Mouse (Mus musculus) mesoderm, embryonic 11.5 days (tissue): Measurements from ENCODE around the gene Mtch2.
"Not testable (repeated sequence)": the region's sequence is repeated elsewhere in the genome, so short reads cannot be mapped to it uniquely, and the experiment has no call there.

Experiments
- DNase-seq: peaks from one replicate; pipeline ENCODE4 v3.0.0-alpha.2; 2012; ENCODE audit warnings: low read depth, low spot score

Gene Mtch2

GRCm38 (mm10) chr2:90846955-90847680, at the start of gene Mtch2:
Mtch2 (plus strand) TSS chr2:90847155.
- DNase-seq: peak; percentile 99

GRCm38 (mm10) chr2:90808241-90809126, 38.5 kb upstream of the Mtch2 start:
- DNase-seq: no peak

- no peak for DNase-seq
Observed at GRCm38 (mm10) chr2:90810751-90811150, 36.2 kb upstream of the Mtch2 start.

- no peak for DNase-seq
Observed at GRCm38 (mm10) chr2:90815266-90815665, 31.7 kb upstream of the Mtch2 start.

- no peak for DNase-seq
Observed at GRCm38 (mm10) chr2:90816144-90816543, 30.8 kb upstream of the Mtch2 start.

- no peak for DNase-seq
Observed at GRCm38 (mm10) chr2:90818710-90819109, 28.2 kb upstream of the Mtch2 start.

GRCm38 (mm10) chr2:90820894-90821293, 26.1 kb upstream of the Mtch2 start:
- no peak for DNase-seq

- no peak for DNase-seq
Observed at GRCm38 (mm10) chr2:90822978-90823377, 24.0 kb upstream of the Mtch2 start.

GRCm38 (mm10) chr2:90823781-90824180, 23.2 kb upstream of the Mtch2 start:
- DNase-seq: no peak

- not testable (repeated sequence) for DNase-seq
Observed at GRCm38 (mm10) chr2:90824528-90824927, 22.4 kb upstream of the Mtch2 start.

GRCm38 (mm10) chr2:90825515-90826172, 21.3 kb upstream of the Mtch2 start:
- no peak for DNase-seq

GRCm38 (mm10) chr2:90828739-90829138, 18.2 kb upstream of the Mtch2 start:
- no peak for DNase-seq

GRCm38 (mm10) chr2:90833502-90833901, 13.5 kb upstream of the Mtch2 start:
- no peak for DNase-seq

- DNase-seq: no peak
Observed at GRCm38 (mm10) chr2:90838621-90839020, 8.3 kb upstream of the Mtch2 start.

GRCm38 (mm10) chr2:90843666-90844065, 3.3 kb upstream of the Mtch2 start:
- no peak for DNase-seq

GRCm38 (mm10) chr2:90844262-90844661, 2.7 kb upstream of the Mtch2 start:
- DNase-seq: no peak

GRCm38 (mm10) chr2:90845234-90845633, 1.7 kb upstream of the Mtch2 start:
- no peak for DNase-seq

- DNase-seq: no peak
Observed at GRCm38 (mm10) chr2:90846171-90846570, 784 bp upstream of the Mtch2 start.

GRCm38 (mm10) chr2:90846597-90846954, 379 bp upstream of the Mtch2 start:
- DNase-seq: no peak

- peak; percentile 11 for DNase-seq
Observed at GRCm38 (mm10) chr2:90847681-90848050, 711 bp downstream of the Mtch2 start.

- no peak for DNase-seq
Observed at GRCm38 (mm10) chr2:90848331-90848730, 1.4 kb downstream of the Mtch2 start.

- no peak for DNase-seq
Observed at GRCm38 (mm10) chr2:90850401-90850800, 3.4 kb downstream of the Mtch2 start.
